Comparison of ENCODE assay signal across 15 mouse cellular contexts in genomic region chr2:158833221-158833620, GRCm38 (mm10). TPM values are rescaled to one million over a fixed set of nuclear protein-coding genes. Genes with fewer than 3 reads are reported as not detected.
DNase-seq lines count a peak whose midpoint lies in the region; ATAC-seq and TF ChIP-seq lines count a peak whose summit lies in the region.
"Had no signal": no experiment of that assay in that cellular context is flagged by ENCODE, and none has a peak within 500 bp of the region (broad histone marks: within the 10 kb centered on the region; RNA-seq: fewer than 3 reads in every experiment).

No protein-coding gene starts in this region.

- 68% methylated on average over 5 of the region's 5 CpGs for WGBS in embryonic facial prominence, embryonic 14.5 days
- 78% methylated on average over 5 of the region's 5 CpGs for WGBS in embryonic facial prominence, embryonic 10.5 days
- 65% methylated on average over 5 of the region's 5 CpGs for WGBS in hindbrain, embryonic 10.5 days
- 72% methylated on average over 5 of the region's 5 CpGs for WGBS in hindbrain, embryonic 11.5 days
- WGBS in midbrain, embryonic 16.5 days: 61% methylated on average over 5 of the region's 5 CpGs
- WGBS in cerebellum, adult 2 months: 39% methylated on average over 5 of the region's 5 CpGs
- 78% methylated on average over 5 of the region's 5 CpGs for WGBS in kidney, adult 2 months

- peak; percentile 35 for DNase-seq in embryonic facial prominence, embryonic 14.5 days (ENCODE audit: low spot score)
- no peak for DNase-seq in embryonic facial prominence, embryonic 10.5 days (ENCODE audit: low spot score)
- DNase-seq in hindbrain, embryonic 10.5 days (ENCODE audit: low spot score): no peak
- DNase-seq in hindbrain, embryonic 11.5 days (ENCODE audit: low spot score): no peak
- peak; percentile 38 for DNase-seq in brain, embryonic 14.5 days (ENCODE audit: low read depth)
- DNase-seq in cerebellum, adult 2 months: no peak
- no peak for DNase-seq in kidney, adult 2 months
- DNase-seq: cerebellum, adult 11-12 months; lung, postnatal 14 days; thymus, postnatal 4 days had no signal

- peaks cover 60% of the 10 kb centered on the region for H3K36me3 ChIP-seq in embryonic facial prominence, embryonic 14.5 days (ENCODE audit: control insufficient read depth, insufficient read depth, low read length)
- H3K36me3 ChIP-seq in embryonic facial prominence, embryonic 10.5 days (replicated peaks): peaks cover 96% of the 10 kb centered on the region
- H3K36me3 ChIP-seq in hindbrain, embryonic 10.5 days: peaks cover 96% of the 10 kb centered on the region
- 0 out of 2 replicates have a peak, but pooled peaks cover 3% of the 10 kb centered on the region for H3K36me3 ChIP-seq in hindbrain, embryonic 11.5 days (ENCODE audit: control insufficient read depth, insufficient read depth, low read length)
- no peaks in the 10 kb centered on the region; the same call in 1 of the 2 replicates for H3K36me3 ChIP-seq in midbrain, embryonic 16.5 days (ENCODE audit: control insufficient read depth, insufficient read depth, low read length)
- peaks cover 2% of the 10 kb centered on the region for H3K36me3 ChIP-seq in kidney, adult 2 months (ENCODE audit: control insufficient read depth, insufficient read depth, low read length)

- no peak overlapping the region for H3K4me2 ChIP-seq in embryonic facial prominence, embryonic 14.5 days (ENCODE audit: low read depth, low read length)
- H3K4me2 ChIP-seq in hindbrain, embryonic 11.5 days (replicated peaks; ENCODE audit: low read depth, low read length): no peak overlapping the region
- H3K4me2 ChIP-seq in midbrain, embryonic 16.5 days (ENCODE audit: low read length): no peak overlapping the region
- H3K4me2 ChIP-seq: embryonic facial prominence, embryonic 15.5 days; forebrain, embryonic 12.5 days; limb, embryonic 12.5 days; liver, embryonic 15.5 days had no signal

- peak; percentile 48; the same call in 1 of the 2 replicates for ATAC-seq in embryonic facial prominence, embryonic 14.5 days (ENCODE audit: low read depth)
- ATAC-seq in hindbrain, embryonic 11.5 days (ENCODE audit: low FRiP score): no peak
- ATAC-seq in midbrain, embryonic 16.5 days: no peak

- no peak overlapping the region for H3K4me3 ChIP-seq in embryonic facial prominence, embryonic 14.5 days (ENCODE audit: low read depth, low read length)
- no peak overlapping the region for H3K4me3 ChIP-seq in embryonic facial prominence, embryonic 10.5 days
- no peak overlapping the region for H3K4me3 ChIP-seq in hindbrain, embryonic 10.5 days
- no peak overlapping the region for H3K4me3 ChIP-seq in hindbrain, embryonic 11.5 days (ENCODE audit: low read depth, low read length)
- H3K4me3 ChIP-seq in midbrain, embryonic 16.5 days (ENCODE audit: low read depth, low read length): no peak overlapping the region
- no peak overlapping the region for H3K4me3 ChIP-seq in cerebellum, adult 2 months (replicated peaks; ENCODE audit: insufficient read depth, low read depth, low read length)
- H3K4me3 ChIP-seq in kidney, adult 2 months (ENCODE audit: insufficient read depth, low read depth, low read length): no peak overlapping the region
- H3K4me3 ChIP-seq: embryonic facial prominence, embryonic 15.5 days; forebrain, embryonic 12.5 days; limb, embryonic 12.5 days; liver, embryonic 15.5 days had no signal

- H3K9ac ChIP-seq in embryonic facial prominence, embryonic 14.5 days (ENCODE audit: low read depth, low read length): no peak overlapping the region
- H3K9ac ChIP-seq in hindbrain, embryonic 11.5 days (ENCODE audit: low read depth, low read length): no peak overlapping the region
- no peak overlapping the region for H3K9ac ChIP-seq in midbrain, embryonic 16.5 days (ENCODE audit: low read depth, low read length)
- H3K9ac ChIP-seq: embryonic facial prominence, embryonic 15.5 days; forebrain, embryonic 12.5 days; limb, embryonic 12.5 days; liver, embryonic 15.5 days had no signal

- H3K27me3 ChIP-seq in embryonic facial prominence, embryonic 14.5 days (replicated peaks; ENCODE audit: control insufficient read depth, insufficient read depth, low read length): no peaks in the 10 kb centered on the region
- H3K27me3 ChIP-seq in embryonic facial prominence, embryonic 10.5 days (replicated peaks; ENCODE audit: low read depth, poor library complexity, severe bottlenecking): no peaks in the 10 kb centered on the region
- no peaks in the 10 kb centered on the region for H3K27me3 ChIP-seq in hindbrain, embryonic 10.5 days (ENCODE audit: insufficient read depth, poor library complexity, severe bottlenecking)
- no peaks in the 10 kb centered on the region for H3K27me3 ChIP-seq in hindbrain, embryonic 11.5 days (ENCODE audit: control insufficient read depth, insufficient read depth, low read length)
- H3K27me3 ChIP-seq in midbrain, embryonic 16.5 days (ENCODE audit: control insufficient read depth, insufficient read depth, low read depth, low read length): no peaks in the 10 kb centered on the region
- H3K27me3 ChIP-seq in cerebellum, adult 2 months (ENCODE audit: control insufficient read depth, insufficient read depth, low read length): no peaks in the 10 kb centered on the region
- no peaks in the 10 kb centered on the region for H3K27me3 ChIP-seq in kidney, adult 2 months (replicated peaks; ENCODE audit: control insufficient read depth, insufficient read depth, low read length)
- H3K27me3 ChIP-seq: embryonic facial prominence, embryonic 15.5 days; forebrain, embryonic 12.5 days; limb, embryonic 12.5 days; liver, embryonic 15.5 days had no signal

- H3K4me1 ChIP-seq in embryonic facial prominence, embryonic 14.5 days (ENCODE audit: control insufficient read depth, insufficient read depth, low read length): no peaks in the 10 kb centered on the region
- 0 out of 2 replicates have a peak, but pooled peaks cover 3% of the 10 kb centered on the region for H3K4me1 ChIP-seq in embryonic facial prominence, embryonic 10.5 days
- peaks cover 10% of the 10 kb centered on the region for H3K4me1 ChIP-seq in hindbrain, embryonic 10.5 days (replicated peaks)
- no peaks in the 10 kb centered on the region for H3K4me1 ChIP-seq in hindbrain, embryonic 11.5 days (replicated peaks; ENCODE audit: control insufficient read depth, insufficient read depth, low read length)
- H3K4me1 ChIP-seq in midbrain, embryonic 16.5 days (ENCODE audit: control insufficient read depth, insufficient read depth, low read length): peaks cover 6% of the 10 kb centered on the region
- no peaks in the 10 kb centered on the region; the same call in 1 of the 2 replicates for H3K4me1 ChIP-seq in cerebellum, adult 2 months (ENCODE audit: control insufficient read depth, insufficient read depth, low read length)
- H3K4me1 ChIP-seq in kidney, adult 2 months (ENCODE audit: control insufficient read depth, insufficient read depth, low read length): no peaks in the 10 kb centered on the region
- H3K4me1 ChIP-seq: limb, embryonic 12.5 days; liver, embryonic 15.5 days had no signal

- no peak for TF ChIP-seq POLR2A in brain, embryonic 14.5 days (IDR thresholded peaks at IDR 0.05; ENCODE audit: borderline replicate concordance, extremely low read depth, insufficient read depth, insufficient read length, poor library complexity, severe bottlenecking)
- TF ChIP-seq POLR2A in cerebellum, adult 2 months (IDR thresholded peaks at IDR 0.05; ENCODE audit: borderline replicate concordance, insufficient read depth, low read length): no peak
- no peak for TF ChIP-seq POLR2A in kidney, adult 2 months (IDR thresholded peaks at IDR 0.05; ENCODE audit: low read depth, low read length)

- no peaks in the 10 kb centered on the region for H3K9me3 ChIP-seq in embryonic facial prominence, embryonic 14.5 days (ENCODE audit: control insufficient read depth, low read length)
- no peaks in the 10 kb centered on the region for H3K9me3 ChIP-seq in embryonic facial prominence, embryonic 10.5 days
- no peaks in the 10 kb centered on the region for H3K9me3 ChIP-seq in hindbrain, embryonic 10.5 days
- no peaks in the 10 kb centered on the region for H3K9me3 ChIP-seq in hindbrain, embryonic 11.5 days (ENCODE audit: control insufficient read depth, low read length)
- H3K9me3 ChIP-seq in midbrain, embryonic 16.5 days (replicated peaks; ENCODE audit: control insufficient read depth, low read length, poor library complexity, severe bottlenecking): no peaks in the 10 kb centered on the region
- H3K9me3 ChIP-seq: embryonic facial prominence, embryonic 15.5 days; forebrain, embryonic 12.5 days; limb, embryonic 12.5 days; liver, embryonic 15.5 days had no signal

- TF ChIP-seq CTCF in brain, embryonic 14.5 days (IDR thresholded peaks at IDR 0.05; ENCODE audit: borderline replicate concordance, extremely low read depth, insufficient read depth, insufficient read length): no peak
- no peak for TF ChIP-seq CTCF in cerebellum, adult 2 months (IDR thresholded peaks at IDR 0.05; ENCODE audit: borderline replicate concordance, insufficient read depth, low read depth, low read length)
- no peak for TF ChIP-seq CTCF in kidney, adult 2 months (conservative IDR thresholded peaks at IDR 0.05; ENCODE audit: insufficient read depth, insufficient read length, low read depth, low read length)

- no peak overlapping the region for H3K27ac ChIP-seq in embryonic facial prominence, embryonic 14.5 days (replicated peaks; ENCODE audit: low read depth, low read length)
- H3K27ac ChIP-seq in embryonic facial prominence, embryonic 10.5 days (replicated peaks): no peak overlapping the region
- H3K27ac ChIP-seq in hindbrain, embryonic 10.5 days: 0 out of 2 replicates have a peak overlapping the region, but pooled peaks have one; percentile 5
- no peak overlapping the region for H3K27ac ChIP-seq in hindbrain, embryonic 11.5 days (ENCODE audit: low read depth, low read length)
- H3K27ac ChIP-seq in midbrain, embryonic 16.5 days (ENCODE audit: low read length): peak overlapping the region; percentile 64
- no peak overlapping the region for H3K27ac ChIP-seq in cerebellum, adult 2 months (ENCODE audit: insufficient read depth, low read length)
- H3K27ac ChIP-seq in kidney, adult 2 months (ENCODE audit: insufficient read depth, low read depth, low read length): no peak overlapping the region
- H3K27ac ChIP-seq: forebrain, embryonic 12.5 days; limb, embryonic 12.5 days; liver, embryonic 15.5 days had no signal

RNA-seq across cellular contexts. Expression of gene Dhx35, which starts 38.6 kb away (rescaled TPM):
- 10.4 and 13.1 TPM in 2 replicates for polyA plus RNA-seq in embryonic facial prominence, embryonic 14.5 days (2014; fragmentation: Nextera tagmentation; extraction: Ambion mirVana)
- 16.4 and 18.2 TPM in 2 replicates for polyA plus RNA-seq in embryonic facial prominence, embryonic 10.5 days (2016; fragmentation: Nextera tagmentation; extraction: Ambion mirVana)
- 16.4 and 17.9 TPM in 2 replicates for polyA plus RNA-seq in hindbrain, embryonic 10.5 days (2016; fragmentation: Nextera tagmentation; extraction: Ambion mirVana)
- polyA plus RNA-seq in hindbrain, embryonic 11.5 days (2014; fragmentation: Nextera tagmentation; extraction: Ambion mirVana): 14.8 and 15.4 TPM in 2 replicates
- 29.8 and 39.6 TPM in 2 replicates for polyA plus RNA-seq in brain, embryonic 14.5 days (2012; rRNA removed)
- 12.6 and 14.9 TPM in 2 replicates for polyA plus RNA-seq in midbrain, embryonic 16.5 days (2015; fragmentation: Nextera tagmentation; extraction: Ambion mirVana)
- polyA plus RNA-seq in cerebellum, adult 2 months (2012; rRNA removed): 23.1 and 23.3 TPM in 2 replicates
- 13.3 and 17.9 TPM in 2 replicates for polyA plus RNA-seq in kidney, adult 2 months (2012; rRNA removed)

Comparison
In these comparisons a context has a peak if more than half of its experiments do, and no peak if none do; other contexts are left out.
1. DNase-seq: peak in embryonic facial prominence, embryonic 14.5 days (single experiment) and brain, embryonic 14.5 days (single experiment); none in embryonic facial prominence, embryonic 10.5 days (single experiment), hindbrain, embryonic 10.5 days (single experiment), hindbrain, embryonic 11.5 days (single experiment), cerebellum, adult 2 months (0 of 2) and kidney, adult 2 months (single experiment).
2. H3K27ac ChIP-seq: peak in hindbrain, embryonic 10.5 days (single experiment) and midbrain, embryonic 16.5 days (single experiment); none in embryonic facial prominence, embryonic 14.5 days (single experiment), embryonic facial prominence, embryonic 10.5 days (single experiment), hindbrain, embryonic 11.5 days (single experiment), cerebellum, adult 2 months (single experiment) and kidney, adult 2 months (single experiment).